Mouse (Mus musculus) liver, embryonic 14.5 days (tissue): Measurements from ENCODE around the gene Hmga1. TPM values are rescaled to one million over a fixed set of nuclear protein-coding genes. Genes with fewer than 3 reads are reported as not detected.

ENCODE experiments used
- ATAC-seq: fragments of 200-750 bp; cut with Nextera tagmentation; 2 replicates; pipeline ENCODE4 v1.8.0; 2017; ENCODE audit warnings: moderate number of reproducible peaks, mild to moderate bottlenecking, moderate library complexity; ENCODE audit not compliant: insufficient read depth
- DNase-seq, 3 experiments: peaks; one replicate each; pipeline ENCODE4 v3.0.0-alpha.2; 2012 to 2013; ENCODE audit warnings: low read depth in 3 of 3, low spot score in 3 of 3
- H3K27ac ChIP-seq: fragments of 300-500 bp; sonication (generic); 2 replicates; pipeline ENCODE4 v1.5.1; 2014; ENCODE audit warnings: moderate library complexity, mild to moderate bottlenecking, control low read depth, inconsistent platforms
- H3K27me3 ChIP-seq: fragments of 300-500 bp; sonication (generic); 2 replicates; pipeline ENCODE4 v1.6.1; 2014; ENCODE audit warnings: mild to moderate bottlenecking, low read length, moderate library complexity; ENCODE audit not compliant: control insufficient read depth, insufficient read depth
- H3K36me3 ChIP-seq: fragments of 300-500 bp; sonication (generic); replicated peaks from 2 replicates; pipeline ENCODE4 v1.6.1; 2014; ENCODE audit warnings: low read depth; ENCODE audit not compliant: control insufficient read depth, insufficient read depth
- H3K4me1 ChIP-seq, 2 experiments: fragments of 200-500 bp in 1 of 2; fragments of 300-500 bp in 1 of 2; sonication (generic) in 1 of 2; replicated peaks; 2 replicates each; pipeline ENCODE4 v1.6.1; 2012 to 2014; ENCODE audit warnings: antibody characterized with exemption in 1 of 2, inconsistent platforms in 1 of 2, low read length in 1 of 2; ENCODE audit not compliant: control insufficient read depth in 2 of 2, insufficient read depth in 2 of 2
- H3K4me2 ChIP-seq: fragments of 300-500 bp; sonication (generic); 2 replicates; pipeline ENCODE4 v1.6.1; 2014; ENCODE audit warnings: low read depth, mild to moderate bottlenecking, control low read depth, moderate library complexity
- H3K4me3 ChIP-seq, 2 experiments: fragments of 200-500 bp in 1 of 2; fragments of 300-500 bp in 1 of 2; sonication (generic) in 1 of 2; 2 replicates each; pipeline ENCODE4 v1.5.1; 2012 to 2014; ENCODE audit warnings: low read depth in 2 of 2, low read length in 2 of 2, mild to moderate bottlenecking in 2 of 2, control low read depth in 1 of 2, inconsistent platforms in 1 of 2, moderate library complexity in 1 of 2; ENCODE audit not compliant: insufficient read depth in 1 of 2
- H3K9ac ChIP-seq: fragments of 300-500 bp; sonication (generic); replicated peaks from 2 replicates; pipeline ENCODE4 v1.6.1; 2014; ENCODE audit warnings: mild to moderate bottlenecking, control low read depth, moderate library complexity
- H3K9me3 ChIP-seq: fragments of 300-500 bp; sonication (generic); 2 replicates; pipeline ENCODE4 v1.6.1; 2016; ENCODE audit warnings: low read length, mixed read lengths; ENCODE audit not compliant: control insufficient read depth
- CTCF ChIP-seq: IDR thresholded peaks from 2 replicates; pipeline ENCODE4 v1.5.1; 2016; ENCODE audit warnings: antibody characterized with exemption, low read depth, control low read depth
- EP300 ChIP-seq: IDR thresholded peaks from 2 replicates; pipeline ENCODE4 v1.6.1; 2016; ENCODE audit warnings: antibody characterized with exemption, low read depth
- WGBS: fragments of 180-500 bp; shearing (Covaris S2); extraction: QIAGEN DNeasy Blood & Tissue Kit; methylation state at CpG from one replicate; pipeline ENCODE4 v1.1.7; 2014; ENCODE audit not compliant: insufficient replicate concordance; 5-methylcytosine and 5-hydroxymethylcytosine counted together
- polyA plus RNA-seq, 2 experiments: library from polyadenylated mRNA; depleted of rRNA in 1 of 2; stranded (reverse) in 1 of 2; unstranded in 1 of 2; fragments of >200 nt; fragmentation: Nextera tagmentation in 1 of 2; extraction: Ambion mirVana in 1 of 2; gene quantifications; 2 replicates each; pipeline versions ENCODE4 v1.2.1 to v1.2.3; 2012 to 2014

Hmga1 gene
- polyA plus RNA-seq, 2 experiments: 149 to 162 TPM

- no peak for DNase-seq
- TF ChIP-seq EP300: no peak
- TF ChIP-seq CTCF: no peak
- H3K4me3 ChIP-seq: no peak overlapping the region
- H3K36me3 ChIP-seq: no peaks in the 10 kb centered on the region
- no peaks in the 10 kb centered on the region for H3K9me3 ChIP-seq
- no peak for ATAC-seq
- 68% methylated on average over 3 of the region's 3 CpGs for WGBS
- H3K27me3 ChIP-seq: no peaks in the 10 kb centered on the region
- no peak overlapping the region for H3K4me2 ChIP-seq
- H3K9ac ChIP-seq: no peak overlapping the region
- H3K4me1 ChIP-seq: 0 out of 4 replicates have a peak, but pooled peaks cover 0 to 2% of the 10 kb centered on the region in 2 experiments
- H3K27ac ChIP-seq: no peak overlapping the region
Measured at GRCm38 (mm10) chr17:27541984-27542383, 14.3 kb upstream of the Hmga1 start.

- Histone ChIP-seq H3K27me3 (no peaks in the 10 kb centered on the region), H3K4me1 (0 out of 4 replicates have a peak, but pooled peaks cover 0 to 2% of the 10 kb centered on the region in 2 experiments), H3K27ac (no peak overlapping the region), H3K36me3 (no peaks in the 10 kb centered on the region), H3K9ac (no peak overlapping the region), H3K9me3 (no peaks in the 10 kb centered on the region), H3K4me3 (no peak overlapping the region), H3K4me2 (no peak overlapping the region)
- ATAC-seq (no peak), DNase-seq (no peak)
- WGBS: 69% methylated on average over 11 of the region's 11 CpGs
- TF ChIP-seq CTCF (no peak), EP300 (no peak)
Measured at GRCm38 (mm10) chr17:27544551-27544950, 11.7 kb upstream of the Hmga1 start.

- no peak for ATAC-seq
Measured at GRCm38 (mm10) chr17:27545991-27546390, 10.3 kb upstream of the Hmga1 start.

GRCm38 (mm10) chr17:27546574-27547085, 9.7 kb upstream of the Hmga1 start:
- WGBS: 60% methylated on average over 7 of the region's 7 CpGs
- Histone ChIP-seq H3K4me1 (no peaks in the 10 kb centered on the region; a peak in 1 of 4 replicates), H3K4me3 (no peak overlapping the region), H3K27ac (no peak overlapping the region), H3K27me3 (no peaks in the 10 kb centered on the region), H3K36me3 (no peaks in the 10 kb centered on the region), H3K9me3 (no peaks in the 10 kb centered on the region), H3K4me2 (no peak overlapping the region), H3K9ac (no peak overlapping the region)
- no peak for DNase-seq
- ATAC-seq: no peak
- TF ChIP-seq CTCF: no peak
- no peak for TF ChIP-seq EP300

More at GRCm38 (mm10) chr17:27545991-27546390, 10.3 kb upstream of the Hmga1 start:
- Histone ChIP-seq H3K27me3 (no peaks in the 10 kb centered on the region), H3K9me3 (no peaks in the 10 kb centered on the region), H3K27ac (no peak overlapping the region), H3K4me2 (no peak overlapping the region), H3K9ac (no peak overlapping the region), H3K4me3 (no peak overlapping the region), H3K4me1 (0 out of 4 replicates have a peak, but pooled peaks cover 0 to 2% of the 10 kb centered on the region in 2 experiments), H3K36me3 (no peaks in the 10 kb centered on the region)
- TF ChIP-seq EP300 (no peak), CTCF (no peak)
- WGBS: 40% methylated on average over 12 of the region's 12 CpGs
- DNase-seq: no peak

GRCm38 (mm10) chr17:27547253-27547868, 8.9 kb upstream of the Hmga1 start:
- TF ChIP-seq EP300 (no peak), CTCF (no peak)
- H3K27ac ChIP-seq: no peak overlapping the region
- no peaks in the 10 kb centered on the region for H3K27me3 ChIP-seq
- no peak overlapping the region for H3K4me3 ChIP-seq
- H3K4me1 ChIP-seq: no peaks in the 10 kb centered on the region; a peak in 1 of 4 replicates
- no peaks in the 10 kb centered on the region for H3K9me3 ChIP-seq
- no peak overlapping the region for H3K9ac ChIP-seq
- WGBS: 52% methylated on average over 9 of the region's 9 CpGs
- DNase-seq (no peak), ATAC-seq (no peak)
- H3K4me2 ChIP-seq: no peak overlapping the region
- no peaks in the 10 kb centered on the region for H3K36me3 ChIP-seq
